Comparison of ENCODE assay signal across 16 mouse cellular contexts in the genomic region with DNA sequence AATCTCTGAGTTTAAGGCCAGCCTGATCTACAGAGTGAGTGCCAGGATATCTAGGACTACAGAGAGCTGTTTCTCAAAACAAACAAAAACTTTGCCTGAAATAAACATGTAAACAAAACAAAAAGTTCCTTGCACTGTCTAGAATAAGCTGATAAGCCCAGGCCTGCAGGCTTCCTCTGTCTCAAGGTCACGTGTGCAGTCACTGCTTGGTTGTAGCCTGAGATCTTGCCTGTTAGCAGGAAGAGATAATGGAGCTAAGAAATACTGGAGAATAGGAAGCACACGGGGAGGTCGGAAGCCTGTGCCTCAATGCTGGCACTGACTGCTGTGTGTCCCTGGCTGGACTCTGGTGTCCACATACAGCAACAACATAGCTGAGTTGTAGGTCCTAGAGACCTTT.
"Had no signal": no experiment of that assay in that cellular context is flagged by ENCODE, and none has a peak within 500 bp of the region (broad histone marks: within the 10 kb centered on the region; RNA-seq: fewer than 3 reads in every experiment).

No protein-coding gene starts in this region.

- ATAC-seq: liver, postnatal 0 days; lung, postnatal 0 days; midbrain, embryonic 16.5 days had no signal

- H3K9ac ChIP-seq: liver, postnatal 0 days; lung, embryonic 15.5 days; midbrain, embryonic 12.5 days; neural tube, embryonic 12.5 days; stomach, embryonic 15.5 days had no signal

- H3K4me1 ChIP-seq: lung, embryonic 15.5 days; midbrain, embryonic 12.5 days; neural tube, embryonic 12.5 days; stomach, embryonic 15.5 days had no signal

- H3K9me3 ChIP-seq: lung, embryonic 15.5 days; midbrain, embryonic 10.5 days; midbrain, embryonic 12.5 days; neural tube, embryonic 12.5 days; stomach, embryonic 15.5 days had no signal

- H3K4me3 ChIP-seq: lung, embryonic 15.5 days; midbrain, embryonic 10.5 days; midbrain, embryonic 12.5 days; neural tube, embryonic 12.5 days; stomach, embryonic 15.5 days had no signal

- H3K4me2 ChIP-seq: lung, embryonic 15.5 days; midbrain, embryonic 12.5 days; neural tube, embryonic 12.5 days; stomach, embryonic 15.5 days had no signal

- H3K27me3 ChIP-seq: lung, embryonic 15.5 days; midbrain, embryonic 12.5 days; neural tube, embryonic 12.5 days; stomach, embryonic 15.5 days had no signal

- DNase-seq: liver, postnatal 0 days; lung, adult 2 months; lung, postnatal 4 days; midbrain, embryonic 14.5 days; right cerebral cortex, postnatal 14 days; thymus, adult 2 months; thymus, postnatal 25 days; thymus, postnatal 4 days had no signal

- H3K36me3 ChIP-seq: lung, embryonic 15.5 days; midbrain, embryonic 10.5 days; midbrain, embryonic 12.5 days; neural tube, embryonic 12.5 days; stomach, embryonic 15.5 days had no signal

- H3K27ac ChIP-seq: lung, embryonic 15.5 days; midbrain, embryonic 10.5 days; midbrain, embryonic 12.5 days; neural tube, embryonic 12.5 days; stomach, embryonic 15.5 days; stomach, postnatal 0 days had no signal
